Mouse (Mus musculus) bone marrow, adult 2 months (tissue): ENCODE results near the gene Mrpl9.

Experiments used
- CTCF ChIP-seq: fragments of 200-500 bp; IDR thresholded peaks from 2 replicates; pipeline ENCODE4 v1.5.1; 2011; ENCODE audit warnings: low read length, control low read depth; ENCODE audit not compliant: control insufficient read depth, insufficient read depth
- POLR2A ChIP-seq: fragments of 200-500 bp; IDR thresholded peaks from 2 replicates; pipeline ENCODE4 v1.6.1; 2011; ENCODE audit warnings: low read depth, mild to moderate bottlenecking, control low read depth, low read length, borderline replicate concordance; ENCODE audit not compliant: control insufficient read depth

- TF ChIP-seq CTCF (no peak), POLR2A (no peak)
Measured at GRCm38 (mm10) chr3:94485922-94486321, 42.8 kb downstream of the Mrpl9 start.
